Mouse (Mus musculus): Measurements from ENCODE around the gene Tmprss2. TPM values are rescaled to one million over a fixed set of nuclear protein-coding genes. Genes with fewer than 3 reads are reported as not detected.

The Tmprss2 gene
- 0.07 and 0.58 TPM in 2 replicates for polyA plus RNA-seq (2012; rRNA removed)

DNA sequence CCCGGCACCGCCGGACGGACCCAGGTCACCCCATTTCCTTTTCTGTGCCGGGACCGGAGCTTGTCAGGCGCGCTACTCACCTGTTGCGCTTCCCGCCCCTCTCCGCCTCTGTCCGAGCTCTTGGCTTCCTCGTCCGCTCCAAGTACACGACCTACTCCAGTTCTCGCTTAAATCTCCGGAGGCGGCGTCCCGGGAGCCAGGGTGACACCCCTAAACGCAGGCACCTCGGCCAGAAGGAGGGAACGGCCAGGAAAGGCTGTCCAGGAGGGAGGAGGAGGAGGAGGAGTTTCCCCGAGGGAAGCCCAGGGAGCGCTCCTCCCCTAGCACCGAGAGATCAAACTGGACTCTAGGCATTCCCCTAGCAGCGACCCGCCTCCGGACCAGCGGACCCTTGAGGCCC is at the start of gene Tmprss2:
Gene Tmprss2 (minus strand): TSS at position 257 of the 400 bp plus-strand sequence.

Other genes starting within 250 kb of the Tmprss2 start
- gene Mx1, start 148.3 kb downstream of the Tmprss2 start, polyA plus RNA-seq (2012; rRNA removed): 1.9 and 3.3 TPM in 2 replicates
- gene Fam3b, start 96.4 kb downstream of the Tmprss2 start, polyA plus RNA-seq (2012; rRNA removed): not detected in 2 replicates
- 0.48 and 1.4 TPM in 2 replicates for gene Ripk4, start 152.6 kb upstream of the Tmprss2 start, polyA plus RNA-seq (2012; rRNA removed)
- gene Prdm15, start 240.7 kb upstream of the Tmprss2 start, polyA plus RNA-seq (2012; rRNA removed): 21.7 and 23.2 TPM in 2 replicates